ENCODE assay signal across 9 mouse cellular contexts in the genomic region with DNA sequence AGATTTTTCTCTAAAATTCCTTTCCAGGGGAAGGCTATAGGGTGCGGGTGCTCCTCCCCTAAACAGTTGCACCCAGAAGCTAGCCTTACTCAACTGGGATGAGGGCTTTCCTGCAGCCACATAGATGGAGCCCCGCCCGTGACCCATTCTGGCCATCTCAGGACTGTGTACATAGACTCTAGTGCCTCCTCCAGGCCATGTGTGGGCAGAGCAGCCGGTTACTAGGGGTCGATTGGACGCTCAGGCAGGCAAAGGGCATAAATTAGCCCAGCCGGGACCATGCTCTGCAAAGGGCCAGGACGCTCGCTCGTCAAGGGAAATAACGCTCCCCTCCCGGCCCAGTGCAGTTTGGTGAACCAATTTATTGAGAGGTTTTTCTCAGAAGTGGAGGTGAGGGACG. TPM values are rescaled to one million over a fixed set of nuclear protein-coding genes. Genes with fewer than 3 reads are reported as not detected.
DNase-seq lines count a peak whose midpoint lies in the region; ATAC-seq lines count a peak whose summit lies in the region.
"Had no signal": no experiment of that assay in that cellular context is flagged by ENCODE, and none has a peak within 500 bp of the region (broad histone marks: within the 10 kb centered on the region; RNA-seq: fewer than 3 reads in every experiment).

No protein-coding gene starts in this region.

- 8% methylated on average over 13 of the region's 13 CpGs for WGBS in hindbrain, embryonic 10.5 days
- 14% methylated on average over 13 of the region's 13 CpGs for WGBS in hindbrain, embryonic 16.5 days
- 14% methylated on average over 13 of the region's 13 CpGs for WGBS in midbrain, embryonic 11.5 days
- whole genome bisulfite sequencing in midbrain, embryonic 13.5 days: 10% methylated on average over 13 of the region's 13 CpGs

- H3K36me3 ChIP-seq in hindbrain, embryonic 10.5 days: no peaks in the 10 kb centered on the region
- H3K36me3 ChIP-seq in hindbrain, embryonic 16.5 days (ENCODE audit: control insufficient read depth, insufficient read depth, low read length): no peaks in the 10 kb centered on the region
- H3K36me3 ChIP-seq in midbrain, embryonic 11.5 days (ENCODE audit: control insufficient read depth, insufficient read depth, low read length): no peaks in the 10 kb centered on the region
- H3K36me3 ChIP-seq in midbrain, embryonic 13.5 days: no peaks in the 10 kb centered on the region
- H3K36me3 ChIP-seq: heart, embryonic 15.5 days had no signal

- peak; percentile 66 for DNase-seq in hindbrain, embryonic 10.5 days (ENCODE audit: low spot score)
- peak; percentile 91 for DNase-seq in midbrain, embryonic 11.5 days (ENCODE audit: low spot score, missing footprints)
- DNase-seq in embryo, embryonic 9.5 days (ENCODE audit: extremely low spot score): peak; percentile 42
- peak; percentile 65 for DNase-seq in retina, embryonic 14.5 days (ENCODE audit: low spot score)
- no peak for DNase-seq in urinary bladder, postnatal 36 days (ENCODE audit: low spot score in 2 of 2)
- DNase-seq: liver, postnatal 0 days had no signal

- H3K4me2 ChIP-seq in hindbrain, embryonic 16.5 days (ENCODE audit: low read length): no peak overlapping the region
- H3K4me2 ChIP-seq in midbrain, embryonic 11.5 days: no peak overlapping the region
- H3K4me2 ChIP-seq in midbrain, embryonic 13.5 days (replicated peaks): no peak overlapping the region
- H3K4me2 ChIP-seq: heart, embryonic 15.5 days had no signal

- no peak overlapping the region for H3K9ac ChIP-seq in hindbrain, embryonic 16.5 days (ENCODE audit: low read depth, low read length)
- no peak overlapping the region for H3K9ac ChIP-seq in midbrain, embryonic 11.5 days (ENCODE audit: low read length)
- H3K9ac ChIP-seq in midbrain, embryonic 13.5 days (replicated peaks): no peak overlapping the region
- H3K9ac ChIP-seq: heart, embryonic 15.5 days; liver, postnatal 0 days had no signal

- H3K27me3 ChIP-seq in hindbrain, embryonic 10.5 days (ENCODE audit: insufficient read depth, poor library complexity, severe bottlenecking): peaks cover 99% of the 10 kb centered on the region
- H3K27me3 ChIP-seq in hindbrain, embryonic 16.5 days (replicated peaks; ENCODE audit: control insufficient read depth, insufficient read depth, low read length): peaks cover 31% of the 10 kb centered on the region
- peaks cover 52% of the 10 kb centered on the region for H3K27me3 ChIP-seq in midbrain, embryonic 11.5 days (ENCODE audit: control insufficient read depth, insufficient read depth, low read length)
- peaks cover 85% of the 10 kb centered on the region for H3K27me3 ChIP-seq in midbrain, embryonic 13.5 days

- no peak overlapping the region for H3K4me3 ChIP-seq in hindbrain, embryonic 10.5 days
- H3K4me3 ChIP-seq in hindbrain, embryonic 16.5 days (ENCODE audit: low read length): no peak overlapping the region
- H3K4me3 ChIP-seq in midbrain, embryonic 11.5 days (ENCODE audit: low read depth, low read length): no peak overlapping the region
- H3K4me3 ChIP-seq in midbrain, embryonic 13.5 days (replicated peaks): no peak overlapping the region
- H3K4me3 ChIP-seq: heart, embryonic 15.5 days had no signal

- peak overlapping the region; percentile 60; the same call in 1 of the 2 replicates for H3K27ac ChIP-seq in hindbrain, embryonic 10.5 days
- no peak overlapping the region for H3K27ac ChIP-seq in hindbrain, embryonic 16.5 days (ENCODE audit: low read depth, low read length)
- no peak overlapping the region for H3K27ac ChIP-seq in midbrain, embryonic 11.5 days (ENCODE audit: low read depth, low read length)
- H3K27ac ChIP-seq in midbrain, embryonic 13.5 days: no peak overlapping the region
- H3K27ac ChIP-seq: heart, embryonic 15.5 days had no signal

- no peaks in the 10 kb centered on the region for H3K9me3 ChIP-seq in hindbrain, embryonic 10.5 days
- H3K9me3 ChIP-seq in hindbrain, embryonic 16.5 days (ENCODE audit: control insufficient read depth, low read length): no peaks in the 10 kb centered on the region
- H3K9me3 ChIP-seq in midbrain, embryonic 11.5 days (ENCODE audit: control insufficient read depth, low read length): no peaks in the 10 kb centered on the region
- H3K9me3 ChIP-seq in midbrain, embryonic 13.5 days: no peaks in the 10 kb centered on the region
- H3K9me3 ChIP-seq: heart, embryonic 15.5 days had no signal

- peaks cover 75% of the 10 kb centered on the region for H3K4me1 ChIP-seq in hindbrain, embryonic 10.5 days (replicated peaks)
- peaks cover 15% of the 10 kb centered on the region for H3K4me1 ChIP-seq in hindbrain, embryonic 16.5 days (ENCODE audit: control insufficient read depth, insufficient read depth, low read depth, low read length)
- peaks cover 31% of the 10 kb centered on the region for H3K4me1 ChIP-seq in midbrain, embryonic 11.5 days (ENCODE audit: control insufficient read depth, insufficient read depth, low read length)
- peaks cover 54% of the 10 kb centered on the region for H3K4me1 ChIP-seq in midbrain, embryonic 13.5 days (replicated peaks)
- H3K4me1 ChIP-seq: heart, embryonic 15.5 days had no signal

- ATAC-seq in hindbrain, embryonic 16.5 days: no peak
- ATAC-seq in midbrain, embryonic 11.5 days (ENCODE audit: low FRiP score): peak; percentile 56
- ATAC-seq in midbrain, embryonic 13.5 days: no peak
- ATAC-seq: liver, postnatal 0 days had no signal

RNA-seq across cellular contexts. Expression of a gene that starts 8.5 kb away (rescaled TPM):
- not detected in 2 replicates for polyA plus RNA-seq in hindbrain, embryonic 10.5 days (2016; fragmentation: Nextera tagmentation; extraction: Ambion mirVana)
- not detected in 2 replicates for polyA plus RNA-seq in hindbrain, embryonic 16.5 days (2015; fragmentation: Nextera tagmentation; extraction: Ambion mirVana)
- not detected in 2 replicates for polyA plus RNA-seq in midbrain, embryonic 11.5 days (2014; fragmentation: Nextera tagmentation; extraction: Ambion mirVana)
- not detected in 2 replicates for polyA plus RNA-seq in midbrain, embryonic 13.5 days (2015; fragmentation: Nextera tagmentation; extraction: Ambion mirVana)
- polyA plus RNA-seq: heart, embryonic 15.5 days; liver, postnatal 0 days had no signal

RNA-seq across cellular contexts. Expression of a gene that starts 38.0 kb away (rescaled TPM):
- polyA plus RNA-seq in hindbrain, embryonic 10.5 days (2016; fragmentation: Nextera tagmentation; extraction: Ambion mirVana): 16.6 and 17.5 TPM in 2 replicates
- 19.4 and 23.0 TPM in 2 replicates for polyA plus RNA-seq in hindbrain, embryonic 16.5 days (2015; fragmentation: Nextera tagmentation; extraction: Ambion mirVana)
- 10.8 TPM in 2 replicates for polyA plus RNA-seq in midbrain, embryonic 11.5 days (2014; fragmentation: Nextera tagmentation; extraction: Ambion mirVana)
- polyA plus RNA-seq in midbrain, embryonic 13.5 days (2015; fragmentation: Nextera tagmentation; extraction: Ambion mirVana): 17.2 and 17.4 TPM in 2 replicates

Comparison
In these comparisons a context has a peak if more than half of its experiments do, and no peak if none do; other contexts are left out.
1. DNase-seq: peak in hindbrain, embryonic 10.5 days (single experiment), midbrain, embryonic 11.5 days (single experiment), embryo, embryonic 9.5 days (single experiment) and retina, embryonic 14.5 days (single experiment); none in urinary bladder, postnatal 36 days (0 of 2).